Mouse (Mus musculus) natural killer cell, adult 2 months (primary cell): ENCODE data around the gene Ugt1a8.

Source experiments
- DNase-seq, 2 experiments: peaks; one replicate each; pipeline ENCODE4 v3.0.0; 2022; ENCODE audit warnings: low spot score in 2 of 2

Gene Ugt1a8

DNA sequence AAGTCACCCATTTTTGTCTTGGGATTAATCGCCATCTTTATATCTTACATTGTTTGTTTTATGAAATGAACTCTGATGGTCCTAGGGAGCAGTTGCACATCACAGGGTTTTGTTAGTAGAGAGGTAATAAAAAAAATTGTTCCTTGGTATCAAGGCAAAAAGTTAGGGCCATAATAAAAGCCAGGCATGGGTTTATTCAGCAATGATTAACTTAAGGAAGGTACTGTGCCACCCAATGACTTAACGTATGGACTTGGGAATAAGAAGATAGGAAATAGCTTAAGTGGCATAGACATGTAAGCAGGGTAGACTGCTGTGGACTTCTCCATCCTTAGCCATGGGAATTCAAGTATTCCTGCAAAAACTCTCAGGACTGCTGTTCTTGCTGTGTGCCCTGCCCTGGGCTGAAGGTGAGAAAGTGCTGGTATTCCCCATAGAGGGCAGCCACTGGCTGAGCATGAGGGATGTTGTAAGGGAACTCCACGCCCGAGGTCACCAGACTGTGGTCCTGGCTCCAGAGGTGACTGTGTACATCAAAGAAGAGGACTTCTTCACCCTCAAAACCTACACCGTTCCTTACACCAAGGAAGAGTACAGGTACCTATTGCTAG, 98.8 kb downstream of the Ugt1a8 start:
- DNase-seq: no peak

DNA sequence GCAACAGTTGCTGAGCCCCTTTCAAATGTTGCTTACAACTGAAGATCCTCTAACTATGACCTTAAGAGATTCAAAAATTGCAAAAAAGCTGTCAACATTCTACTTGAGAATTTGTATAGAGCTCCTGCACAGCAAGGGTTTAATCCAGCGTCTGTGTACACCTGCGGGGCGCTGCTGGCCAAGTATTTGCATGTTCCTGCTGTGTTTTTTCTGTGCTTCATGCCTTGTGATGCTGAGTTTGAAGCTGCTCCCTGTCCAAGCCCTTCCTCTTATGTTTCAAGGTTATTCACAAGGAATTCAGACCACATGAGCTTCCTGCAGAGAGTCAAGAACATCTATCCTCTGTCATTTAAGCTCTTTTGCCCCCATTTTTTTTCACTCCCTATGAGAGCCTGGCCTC, 104.5 kb downstream of the Ugt1a8 start:
- DNase-seq: no peak

DNA sequence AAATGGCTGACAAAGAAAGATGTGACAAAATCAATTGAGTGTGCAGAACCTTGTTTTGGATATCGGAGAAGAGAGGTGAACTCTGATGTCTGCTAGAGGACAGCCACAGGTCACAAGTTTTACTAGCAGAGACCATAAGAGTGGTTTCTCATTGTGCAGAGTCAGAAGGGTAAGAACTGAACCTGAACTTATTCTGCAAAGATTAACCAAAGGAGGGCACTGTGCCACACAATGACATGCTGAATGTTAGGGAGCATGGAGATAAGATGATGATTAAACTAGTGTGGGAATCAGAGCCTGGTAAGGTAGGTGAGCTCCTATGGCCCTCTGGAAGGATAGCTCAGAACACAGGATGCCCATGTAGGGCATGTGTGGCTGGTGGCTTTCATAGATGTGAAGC, 108.1 kb downstream of the Ugt1a8 start:
- no peak for DNase-seq

DNA sequence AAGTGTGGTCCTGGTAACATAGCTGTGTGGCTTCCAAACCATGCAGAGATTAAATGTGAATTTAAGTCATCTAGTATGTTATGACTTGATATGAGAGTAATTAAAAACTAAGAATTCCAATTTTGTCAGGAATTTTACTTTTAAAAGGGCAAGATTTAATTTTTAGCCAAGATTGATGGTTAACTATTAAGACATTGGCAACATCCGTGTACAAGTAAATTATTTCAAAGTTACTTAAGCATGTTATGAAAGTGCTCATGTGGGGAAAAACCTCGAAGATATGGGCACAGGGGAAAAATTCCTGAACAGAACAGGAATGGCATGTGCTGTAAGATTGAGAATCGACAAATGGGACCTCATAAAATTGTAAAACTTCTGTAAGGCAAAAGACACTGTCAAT, 109.8 kb downstream of the Ugt1a8 start:
- DNase-seq: no peak

DNA sequence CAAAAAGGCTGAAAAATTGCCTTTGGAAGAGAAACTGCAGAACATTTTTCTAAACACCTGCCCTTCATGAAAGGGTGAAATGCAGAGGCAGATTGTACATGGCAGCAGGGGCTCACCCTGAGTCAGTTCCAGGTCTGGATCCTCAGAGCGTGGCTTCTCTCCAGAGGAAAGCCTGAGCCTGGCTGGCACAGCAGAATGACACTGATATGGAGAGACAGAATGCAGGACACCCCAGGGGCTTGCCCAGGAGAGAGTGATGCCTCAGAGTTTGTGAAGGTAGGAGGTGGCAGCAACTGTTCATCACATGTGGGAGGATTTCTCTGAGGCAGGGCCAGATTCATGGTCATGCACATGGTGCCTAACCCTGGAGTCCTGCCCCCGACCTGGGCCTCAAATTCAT, 112.4 kb downstream of the Ugt1a8 start:
- no peak for DNase-seq

GRCm38 (mm10) chr1:88200456-88200855, 112.8 kb downstream of the Ugt1a8 start, which contains the start of gene Ugt1a2:
Ugt1a2 (plus strand) TSS chr1:88200601.
- no peak for DNase-seq

GRCm38 (mm10) chr1:88205294-88205922, 117.8 kb downstream of the Ugt1a8 start, which contains the start of gene Dnajb3:
Dnajb3 (minus strand) TSS chr1:88205782.
- peak; percentile 54 to 63 for DNase-seq

DNA sequence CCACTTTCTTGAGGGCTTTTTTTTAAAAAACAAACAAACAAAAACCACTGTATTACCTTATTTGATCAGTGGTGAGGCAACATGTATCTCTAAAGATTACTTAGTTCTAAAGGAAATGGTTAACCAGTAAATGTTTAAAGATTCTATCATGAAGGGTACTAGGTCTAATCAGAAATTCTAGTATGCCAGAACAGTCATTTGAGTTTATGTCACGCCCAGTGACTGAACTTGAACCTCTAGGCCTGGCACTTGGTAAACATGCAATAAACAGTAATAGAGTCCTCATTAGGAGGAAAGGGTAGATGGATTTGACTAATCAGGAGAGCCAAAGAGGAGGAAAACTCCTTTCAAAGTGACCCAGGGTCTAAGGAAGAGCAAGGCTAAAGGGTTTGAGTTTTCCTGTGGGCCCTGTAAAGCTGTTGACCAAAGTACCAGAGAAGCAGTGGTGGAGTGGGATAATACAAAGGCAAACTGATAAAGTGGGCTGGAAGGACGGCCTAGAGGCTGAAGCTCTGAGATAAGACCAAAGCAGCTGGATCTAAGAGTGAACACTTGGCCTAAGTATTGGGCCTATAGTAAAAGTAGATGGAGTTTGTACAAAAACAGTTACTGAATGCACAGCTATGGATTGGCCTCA, 119.3 kb downstream of the Ugt1a8 start:
- no peak for DNase-seq

- DNase-seq: no peak
Observed at GRCm38 (mm10) chr1:88211812-88212211, 124.2 kb downstream of the Ugt1a8 start, which contains the start of gene Ugt1a1. Ugt1a1 (plus strand) TSS chr1:88211959.

GRCm38 (mm10) chr1:88212341-88213045, 124.9 kb downstream of the Ugt1a8 start:
- DNase-seq: no peak

DNA sequence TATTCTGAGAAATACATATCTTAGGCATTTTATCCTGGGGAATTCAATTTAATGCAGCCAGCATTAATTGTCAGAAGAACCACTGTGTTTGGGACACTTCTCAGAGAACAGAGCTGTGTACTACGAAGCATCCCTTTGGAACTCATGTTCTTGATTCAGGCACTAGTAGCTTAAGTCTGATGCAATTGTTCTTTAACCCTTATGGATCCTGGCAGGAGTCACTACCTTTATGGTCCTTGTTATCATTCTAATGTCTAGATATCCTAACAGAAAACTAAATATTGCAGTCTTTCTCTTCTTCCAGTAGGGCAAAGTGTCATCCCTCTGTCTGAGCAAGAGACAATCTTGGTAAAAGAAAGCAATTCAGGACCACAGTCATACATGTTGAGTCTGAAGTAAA, 125.4 kb downstream of the Ugt1a8 start:
- DNase-seq: no peak

DNA sequence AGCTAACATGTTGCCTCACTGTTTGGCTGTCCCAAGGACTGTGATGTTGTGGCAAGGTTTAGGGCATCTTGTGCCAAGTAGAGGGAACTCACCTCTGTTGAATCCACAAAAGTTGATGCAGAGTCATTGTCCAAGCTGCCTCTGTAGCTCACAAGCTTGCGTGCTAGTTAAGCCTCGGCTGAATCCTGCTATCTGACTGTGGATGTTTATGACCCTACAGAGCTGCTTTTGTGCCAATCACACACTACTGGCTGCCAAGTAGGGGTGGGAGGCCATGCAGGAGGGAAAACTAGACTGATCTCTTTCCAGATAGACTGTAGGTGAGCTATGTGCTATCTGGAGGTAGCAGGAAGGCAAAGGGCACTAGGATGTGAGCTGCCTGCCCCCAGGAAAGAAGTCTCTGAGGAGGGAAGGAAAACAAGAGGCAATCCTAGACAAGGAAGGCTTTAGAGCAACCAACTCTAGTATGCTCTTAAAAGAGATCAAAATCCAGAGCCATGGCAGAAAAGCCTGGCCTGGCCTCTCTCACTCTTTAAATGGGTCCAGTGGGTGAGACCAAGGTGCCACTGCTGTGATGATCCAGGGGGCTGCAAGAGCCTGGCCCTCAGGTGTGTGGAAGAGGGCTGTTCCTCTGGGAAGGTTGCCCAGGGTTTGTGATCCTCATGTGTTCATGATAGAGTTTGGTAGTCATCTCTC, 126.3 kb downstream of the Ugt1a8 start:
- DNase-seq: no peak

DNA sequence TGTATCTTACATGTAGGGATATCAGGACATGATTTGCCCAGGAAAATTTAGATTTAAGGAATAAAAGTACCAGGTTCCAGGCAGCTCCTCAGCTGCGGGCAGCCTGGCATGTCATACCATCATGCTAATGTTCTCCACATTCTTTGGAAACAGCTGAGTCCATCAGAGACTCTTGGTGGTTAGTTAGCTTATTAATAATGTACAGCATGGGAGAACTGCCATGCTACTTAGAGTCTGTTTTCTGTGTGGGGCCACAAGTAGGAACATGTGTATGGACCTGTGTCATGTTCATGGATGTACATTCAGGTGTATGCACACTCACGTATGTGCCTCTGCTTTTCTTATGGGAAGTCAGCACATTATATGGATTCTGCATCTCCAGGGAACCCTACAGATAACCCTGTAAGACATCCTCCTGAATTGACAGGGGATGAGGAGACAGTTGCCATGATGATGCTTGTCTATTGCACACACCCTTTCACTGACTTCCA, 126.9 kb downstream of the Ugt1a8 start:
- no peak for DNase-seq

GRCm38 (mm10) chr1:88215466-88216380, 128.1 kb downstream of the Ugt1a8 start:
- DNase-seq: no peak

GRCm38 (mm10) chr1:88216551-88216950, 128.9 kb downstream of the Ugt1a8 start:
- DNase-seq: no peak

DNA sequence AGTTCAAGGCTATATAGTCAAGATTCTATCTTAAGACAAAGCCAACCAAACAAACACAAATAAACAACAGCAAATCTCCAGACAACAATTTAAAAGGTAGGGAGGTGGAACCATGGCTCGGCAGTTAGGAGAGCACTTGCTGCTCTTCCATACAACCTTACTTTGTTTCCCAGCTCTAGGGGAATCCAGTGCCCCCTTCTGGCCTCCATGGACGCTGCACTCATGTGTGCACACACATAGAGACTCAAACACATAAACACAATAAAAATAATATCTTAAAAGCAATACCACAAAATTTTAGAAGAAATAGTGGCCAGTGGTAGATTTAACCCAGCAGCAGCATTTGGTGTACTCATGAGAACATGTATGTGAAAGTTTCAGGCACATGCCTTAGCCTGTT, 129.5 kb downstream of the Ugt1a8 start:
- no peak for DNase-seq

DNA sequence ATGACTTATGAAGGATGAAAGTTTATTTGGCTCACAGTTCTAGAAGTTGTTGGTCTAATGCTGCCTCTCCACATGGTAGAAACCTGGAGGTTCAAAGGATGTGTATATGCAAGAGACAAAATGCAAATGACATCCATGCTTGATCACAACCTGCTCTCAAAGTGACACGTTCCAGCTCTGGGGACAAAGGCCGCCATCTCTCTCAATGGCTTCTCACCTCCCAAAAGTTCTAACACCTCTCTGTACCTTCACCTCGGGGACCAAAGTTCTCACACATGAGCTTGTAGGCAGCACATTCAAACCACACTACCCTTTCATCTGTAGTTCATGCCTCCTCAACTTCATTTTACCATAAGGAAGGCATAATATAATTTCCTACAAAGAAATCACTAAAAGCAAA, 130.0 kb downstream of the Ugt1a8 start:
- no peak for DNase-seq

GRCm38 (mm10) chr1:88218051-88218450, 130.4 kb downstream of the Ugt1a8 start:
- no peak for DNase-seq

DNA sequence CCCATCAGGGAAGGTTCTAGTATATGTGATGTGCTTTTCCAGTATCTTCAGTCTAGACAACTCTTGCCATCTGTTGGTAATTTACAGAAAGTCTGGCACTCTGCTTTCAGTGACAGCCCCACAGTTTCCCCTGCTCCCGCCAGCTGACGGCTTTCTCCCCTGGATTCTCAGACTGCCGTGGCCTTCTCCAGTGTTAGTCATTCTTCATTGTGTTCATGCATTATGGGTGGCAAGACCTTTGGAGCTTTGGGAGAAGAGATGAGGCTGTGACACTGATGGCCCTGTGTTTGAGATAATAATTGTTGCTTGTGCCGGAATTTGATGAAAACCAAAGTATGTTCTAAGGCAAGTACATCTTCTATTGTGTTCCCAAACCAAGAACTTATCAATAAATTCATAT, 131.0 kb downstream of the Ugt1a8 start:
- DNase-seq: no peak

- DNase-seq: no peak
Observed at GRCm38 (mm10) chr1:88219054-88219453, 131.4 kb downstream of the Ugt1a8 start.

DNA sequence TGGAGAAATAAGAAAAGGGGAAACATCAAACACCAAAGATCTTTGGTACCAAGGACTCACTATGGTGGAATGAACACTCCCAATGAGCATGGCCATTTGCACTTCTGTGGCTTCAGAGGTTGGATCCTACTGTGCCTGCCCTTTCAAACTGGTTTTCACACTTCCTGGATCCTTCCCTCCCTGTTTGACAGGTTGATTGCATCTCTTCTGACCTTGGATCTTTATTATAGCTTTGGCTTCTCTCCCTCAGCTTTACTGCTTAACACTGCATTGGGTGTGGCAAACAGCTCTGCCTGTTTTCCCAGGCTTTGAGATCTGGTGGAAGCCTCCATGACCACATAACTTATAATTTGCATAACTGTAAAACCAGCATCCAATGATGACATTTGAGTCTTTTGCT, 132.7 kb downstream of the Ugt1a8 start:
- no peak for DNase-seq
